Mouse (Mus musculus): Measurements from ENCODE around the gene Usp19.

Gene Usp19

DNA sequence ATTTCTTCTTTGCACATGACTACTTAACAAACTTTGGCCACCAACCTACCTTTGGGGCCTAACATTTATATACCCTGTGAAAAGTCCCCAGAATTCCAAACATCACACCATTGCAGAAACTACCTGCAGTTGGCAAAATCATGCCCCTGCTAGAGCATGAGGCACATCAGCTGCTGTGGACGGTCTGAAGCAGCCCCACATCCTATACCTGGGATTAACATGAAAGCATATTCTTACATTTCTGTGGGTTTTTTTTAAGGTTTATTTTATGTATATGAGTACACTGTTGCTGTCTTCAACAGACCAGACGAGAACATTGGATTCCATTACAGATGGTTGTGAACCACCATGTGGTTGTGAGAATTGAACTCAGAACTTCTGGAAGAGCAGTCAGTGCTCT lies 24.2 kb upstream of the Usp19 start:
- no peak for DNase-seq (ENCODE audit: low read depth, low spot score)

GRCm38 (mm10) chr9:108469430-108469829 lies 21.0 kb upstream of the Usp19 start:
- DNase-seq (ENCODE audit: low read depth, low spot score): no peak

GRCm38 (mm10) chr9:108469845-108470244 lies 20.6 kb upstream of the Usp19 start:
- no peak for DNase-seq (ENCODE audit: low read depth, low spot score)

- no peak for DNase-seq (ENCODE audit: low read depth, low spot score)
These were observed 15.9 kb upstream of the Usp19 start for GRCm38 (mm10) chr9:108474528-108474927.

GRCm38 (mm10) chr9:108478638-108479156 lies 11.7 kb upstream of the Usp19 start:
- peak; percentile 74 for DNase-seq (ENCODE audit: low read depth, low spot score)

- no peak for DNase-seq (ENCODE audit: low read depth, low spot score)
These were observed 11.2 kb upstream of the Usp19 start for GRCm38 (mm10) chr9:108479241-108479640.

- no peak for DNase-seq (ENCODE audit: low read depth, low spot score)
These were observed 10.6 kb upstream of the Usp19 start, which contains the start of gene Lamb2 for GRCm38 (mm10) chr9:108479721-108480351. TSS of gene Lamb2 (plus strand) at chr9:108479736.

DNA sequence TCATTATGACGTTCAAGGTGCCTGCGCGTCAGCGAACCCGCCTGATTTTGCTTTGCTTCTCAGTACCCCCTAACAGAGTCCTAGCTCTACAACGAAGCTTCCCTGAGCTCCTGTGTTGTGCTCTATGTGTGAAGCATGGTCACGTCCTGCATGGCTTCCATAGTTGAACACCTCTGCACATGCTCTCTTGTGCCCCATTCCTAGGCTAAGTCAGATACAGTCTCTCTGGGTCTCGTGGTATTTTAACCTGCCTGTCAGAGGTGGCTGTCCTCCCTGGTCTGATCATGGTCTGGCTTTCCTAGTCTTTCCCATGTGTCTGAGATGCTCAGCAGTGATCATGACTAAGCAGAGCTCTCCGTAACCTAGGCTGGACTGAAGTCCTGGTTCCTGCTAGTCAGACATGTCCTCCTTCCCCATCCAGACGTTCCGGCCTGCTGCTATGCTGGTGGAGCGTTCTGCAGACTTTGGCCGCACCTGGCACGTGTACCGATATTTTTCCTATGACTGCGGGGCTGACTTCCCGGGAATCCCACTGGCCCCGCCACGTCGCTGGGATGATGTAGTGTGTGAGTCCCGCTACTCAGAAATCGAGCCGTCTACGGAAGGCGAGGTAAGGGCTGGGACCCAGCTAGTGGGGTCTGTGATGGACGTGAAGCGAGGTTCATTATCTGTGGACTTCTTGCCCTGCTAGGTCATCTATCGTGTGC lies 9.4 kb upstream of the Usp19 start:
- DNase-seq (ENCODE audit: low read depth, low spot score): no peak

GRCm38 (mm10) chr9:108481520-108482210 lies 8.7 kb upstream of the Usp19 start:
- no peak for DNase-seq (ENCODE audit: low read depth, low spot score)

- no peak for DNase-seq (ENCODE audit: low read depth, low spot score)
These were observed 7.2 kb upstream of the Usp19 start for GRCm38 (mm10) chr9:108483051-108483790.

DNA sequence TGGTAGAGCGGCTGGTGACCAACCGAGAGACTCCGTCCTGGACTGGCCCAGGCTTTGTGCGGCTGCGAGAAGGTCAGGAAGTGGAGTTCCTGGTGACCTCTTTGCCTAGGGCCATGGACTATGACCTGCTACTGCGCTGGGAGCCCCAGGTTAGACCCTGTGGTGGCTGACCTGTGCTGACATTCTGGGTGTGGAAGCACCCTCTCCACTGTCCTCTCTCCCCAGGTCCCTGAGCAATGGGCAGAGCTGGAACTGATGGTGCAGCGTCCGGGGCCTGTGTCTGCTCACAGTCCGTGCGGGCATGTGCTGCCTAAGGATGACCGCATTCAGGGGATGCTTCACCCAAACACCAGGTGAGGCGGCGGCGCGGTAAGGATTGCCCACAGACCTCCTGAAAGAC lies 6.4 kb upstream of the Usp19 start:
- no peak for DNase-seq (ENCODE audit: low read depth, low spot score)

GRCm38 (mm10) chr9:108485301-108485875 lies 5.0 kb upstream of the Usp19 start:
- DNase-seq (ENCODE audit: low read depth, low spot score): no peak

DNA sequence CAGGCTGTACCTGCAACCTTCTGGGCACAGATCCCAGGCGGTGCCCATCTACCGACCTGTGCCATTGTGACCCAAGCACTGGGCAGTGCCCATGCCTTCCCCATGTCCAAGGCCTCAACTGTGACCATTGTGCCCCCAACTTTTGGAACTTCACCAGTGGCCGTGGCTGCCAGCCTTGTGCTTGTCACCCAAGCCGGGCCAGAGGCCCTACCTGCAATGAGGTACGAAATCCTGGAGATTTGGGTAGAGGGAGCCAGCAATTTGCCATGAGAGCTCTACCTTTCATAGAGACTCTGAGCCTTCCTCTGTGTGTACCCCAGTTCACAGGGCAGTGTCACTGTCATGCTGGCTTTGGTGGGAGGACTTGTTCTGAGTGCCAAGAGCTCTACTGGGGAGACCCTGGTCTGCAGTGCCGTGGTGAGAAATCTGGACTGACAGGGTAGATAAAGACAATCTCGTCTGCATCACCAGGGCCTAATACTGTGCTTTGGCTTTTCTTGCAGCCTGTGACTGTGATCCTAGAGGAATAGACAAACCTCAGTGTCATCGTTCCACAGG lies 3.4 kb upstream of the Usp19 start:
- DNase-seq (ENCODE audit: low read depth, low spot score): no peak

GRCm38 (mm10) chr9:108488403-108488802 lies 2.0 kb upstream of the Usp19 start:
- no peak for DNase-seq (ENCODE audit: low read depth, low spot score)

DNA sequence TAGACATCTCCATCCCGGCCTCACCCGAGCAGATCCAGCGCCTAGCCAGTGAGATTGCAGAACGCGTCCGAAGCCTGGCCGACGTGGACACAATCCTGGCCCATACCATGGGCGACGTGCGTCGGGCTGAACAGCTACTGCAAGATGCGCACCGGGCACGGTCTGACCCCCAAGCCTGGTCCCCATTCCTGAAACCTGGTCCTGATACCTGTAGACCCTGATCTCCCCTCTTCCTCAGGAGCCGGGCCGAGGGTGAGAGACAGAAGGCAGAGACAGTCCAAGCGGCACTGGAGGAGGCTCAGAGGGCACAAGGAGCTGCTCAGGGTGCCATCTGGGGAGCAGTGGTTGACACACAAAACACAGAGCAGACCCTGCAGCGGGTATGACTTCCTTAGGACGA lies 1.2 kb upstream of the Usp19 start:
- no peak for DNase-seq (ENCODE audit: low read depth, low spot score)

- DNase-seq (ENCODE audit: low read depth, low spot score): no peak
These were observed 472 bp upstream of the Usp19 start for GRCm38 (mm10) chr9:108489702-108490558.

DNA sequence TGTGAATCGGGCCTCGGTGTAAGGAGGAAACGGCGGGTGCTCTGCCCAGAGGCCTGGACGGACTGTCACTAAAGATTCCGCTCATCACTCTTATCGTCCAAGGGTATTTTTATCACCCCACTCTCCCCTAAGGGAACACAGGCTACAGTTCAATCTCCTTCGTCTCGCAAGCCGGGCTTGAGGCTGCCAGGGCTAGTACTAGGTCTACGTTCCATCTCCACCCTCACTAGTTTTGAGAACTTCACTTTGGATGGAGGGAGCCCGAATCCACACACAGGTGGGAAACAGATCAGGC lies 831 bp downstream of the Usp19 start:
- DNase-seq (ENCODE audit: low read depth, low spot score): no peak

DNA sequence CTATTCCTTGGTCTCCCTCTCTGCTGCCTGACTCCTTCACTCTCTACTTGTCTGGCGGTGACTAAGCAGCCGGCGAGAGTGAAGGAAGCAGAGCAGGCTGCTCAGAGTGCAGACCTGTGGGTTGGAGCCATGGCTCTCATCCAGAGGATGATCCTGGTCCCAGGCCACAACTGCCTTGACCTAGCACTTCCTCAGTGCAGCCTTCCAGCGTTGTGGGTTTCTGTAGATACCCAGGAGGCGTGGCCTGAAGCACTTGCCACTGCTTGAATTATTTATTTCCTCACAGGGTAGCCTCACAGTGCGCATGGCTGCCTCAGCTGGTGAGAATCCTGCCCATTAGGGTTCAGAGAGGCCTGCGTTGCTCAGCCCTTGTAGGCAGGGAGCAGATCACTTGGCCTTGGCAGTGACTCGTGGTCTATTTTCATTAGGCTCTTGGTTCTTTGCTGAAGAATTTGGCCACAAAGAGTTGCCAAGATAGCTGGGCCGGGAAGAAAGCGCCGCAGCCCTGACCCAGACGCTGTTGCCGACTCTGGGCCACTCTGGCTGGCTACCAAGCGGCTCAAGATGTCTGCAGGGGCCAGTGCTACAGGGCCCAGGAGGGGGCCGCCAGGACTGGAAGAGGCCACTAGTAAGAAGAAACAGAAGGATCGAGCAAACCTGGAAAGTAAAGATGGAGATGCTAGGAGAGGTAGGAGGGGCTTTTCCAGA lies 1.8 kb downstream of the Usp19 start:
- DNase-seq (ENCODE audit: low read depth, low spot score): no peak

GRCm38 (mm10) chr9:108493246-108493645 lies 2.8 kb downstream of the Usp19 start:
- DNase-seq (ENCODE audit: low read depth, low spot score): no peak
